Mouse (Mus musculus): ENCODE data around the gene Kcnip4.
A peak's percentile ranks its signal among the peaks of the same experiment; 100 is the strongest.

Gene Kcnip4

GRCm38 (mm10) chr5:49244414-49244813, 280.3 kb downstream of the Kcnip4 start:
- no peak for DNase-seq (ENCODE audit: low read depth)

- no peak for DNase-seq (ENCODE audit: low read depth)
Observed at GRCm38 (mm10) chr5:49241708-49242107, 283.0 kb downstream of the Kcnip4 start.

DNA sequence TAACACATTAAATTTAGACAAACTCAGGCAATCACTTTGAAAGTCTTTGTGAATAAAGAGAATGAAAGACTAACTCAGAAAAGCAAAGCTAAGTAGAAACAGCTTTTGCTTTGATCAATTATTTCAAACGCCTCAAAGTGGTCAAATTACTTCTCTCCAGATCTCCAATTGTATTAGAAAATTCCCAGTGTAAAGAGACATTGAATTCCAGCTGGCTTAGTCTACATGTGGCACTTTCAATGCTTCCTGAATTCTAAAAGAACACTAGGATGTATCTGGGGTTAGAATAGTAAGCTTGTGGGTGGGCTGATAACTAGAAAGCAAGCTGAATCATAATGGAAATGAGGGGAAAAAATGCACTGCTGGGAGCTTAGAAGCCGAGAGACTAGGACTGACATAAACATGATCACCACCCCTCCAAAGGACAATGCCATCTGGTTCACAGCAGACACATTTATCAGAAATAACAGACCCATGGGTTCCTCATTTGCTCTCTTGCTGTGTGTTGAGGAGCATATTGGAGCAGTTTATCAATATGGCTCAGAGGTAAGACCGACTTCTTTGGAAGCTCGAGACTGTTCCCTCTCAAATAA, 323.4 kb downstream of the Kcnip4 start:
- DNase-seq (ENCODE audit: low read depth) = no peak

DNA sequence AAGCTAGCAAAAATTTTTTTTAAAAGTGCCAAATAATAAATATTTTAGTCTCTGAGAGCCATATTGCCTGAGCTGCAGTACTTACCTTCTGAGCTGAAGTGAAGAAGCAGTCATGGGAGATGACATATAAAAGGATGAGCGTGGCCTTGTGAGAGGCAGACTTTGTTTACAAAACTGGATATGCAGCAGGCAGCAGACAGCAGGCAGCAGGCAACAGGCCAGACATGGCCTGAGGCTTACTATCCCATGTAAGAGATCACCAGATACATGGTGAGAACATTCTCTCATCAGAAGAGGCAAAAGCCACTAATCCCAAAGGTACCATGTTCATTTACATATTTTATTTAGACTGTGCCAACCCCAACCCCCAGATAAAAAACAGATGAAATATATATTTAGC, 336.5 kb downstream of the Kcnip4 start:
- DNase-seq (ENCODE audit: low read depth) = no peak

- no peak for DNase-seq (ENCODE audit: low read depth)
Observed at GRCm38 (mm10) chr5:49150116-49150811, 374.4 kb downstream of the Kcnip4 start.

DNA sequence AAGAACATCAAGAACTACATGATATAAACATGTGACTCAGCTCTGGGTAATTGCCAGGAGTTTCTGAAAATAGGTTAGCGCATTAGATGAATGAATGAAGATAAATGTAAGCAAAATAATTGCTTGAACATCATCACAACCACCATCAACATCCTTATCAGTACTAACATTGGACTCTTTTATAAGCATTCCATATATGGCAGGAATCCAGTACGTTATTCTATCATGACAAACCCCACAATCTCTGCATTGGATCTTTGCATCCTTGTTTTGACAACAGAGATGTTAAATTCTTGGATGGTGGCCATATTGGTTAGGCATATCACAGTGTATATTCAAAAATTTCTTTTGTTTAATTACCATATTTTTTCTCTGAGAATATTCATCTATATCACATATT, 375.0 kb downstream of the Kcnip4 start:
- no peak for DNase-seq (ENCODE audit: low read depth)

DNA sequence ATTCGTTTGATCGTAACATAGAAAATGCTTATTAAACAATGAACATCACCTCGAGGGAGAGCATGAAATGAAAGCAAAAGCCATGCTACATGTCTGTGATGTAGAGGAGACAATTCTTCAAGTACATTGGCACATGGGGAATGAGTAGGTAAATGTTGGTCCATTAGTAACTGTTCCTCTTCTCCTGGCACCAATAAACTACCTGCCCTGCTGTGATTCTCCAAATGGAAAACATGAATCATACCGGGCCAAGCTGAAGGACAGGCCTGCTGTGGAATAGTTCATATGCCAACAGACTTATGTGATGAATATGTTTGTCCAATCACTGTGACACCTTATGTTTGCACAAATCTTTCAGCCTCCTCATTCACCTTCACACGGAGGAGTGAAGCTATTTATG, 429.3 kb downstream of the Kcnip4 start:
- DNase-seq (ENCODE audit: low read depth) = no peak

GRCm38 (mm10) chr5:49094945-49095344, 429.8 kb downstream of the Kcnip4 start:
- no peak for DNase-seq (ENCODE audit: low read depth)

GRCm38 (mm10) chr5:49094306-49094705, 430.4 kb downstream of the Kcnip4 start:
- DNase-seq (ENCODE audit: low read depth) = no peak

- DNase-seq (ENCODE audit: low read depth) = peak; percentile 21
Observed at GRCm38 (mm10) chr5:49090122-49090680, 434.5 kb downstream of the Kcnip4 start.

DNA sequence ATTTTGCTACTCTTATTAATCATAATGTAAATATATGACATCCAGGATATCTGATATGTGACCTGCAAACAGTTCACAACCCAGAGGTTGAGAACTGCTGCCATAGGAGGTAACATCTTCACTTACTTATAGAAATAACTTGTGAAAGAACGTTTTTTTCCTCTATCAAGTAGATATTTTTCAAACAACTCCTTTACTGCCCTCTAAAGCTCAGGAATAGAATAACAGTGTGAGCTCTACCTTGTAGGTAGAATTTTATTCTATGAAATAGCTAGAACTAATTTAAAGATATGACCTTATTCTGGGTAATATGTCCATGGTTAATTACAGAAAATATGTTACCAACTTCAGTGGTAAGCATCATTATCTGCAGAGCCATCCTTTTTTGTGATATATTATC, 459.1 kb downstream of the Kcnip4 start:
- no peak for DNase-seq (ENCODE audit: low read depth)

- no peak for DNase-seq (ENCODE audit: low read depth)
Observed at GRCm38 (mm10) chr5:49058926-49059325, 465.8 kb downstream of the Kcnip4 start.

DNA sequence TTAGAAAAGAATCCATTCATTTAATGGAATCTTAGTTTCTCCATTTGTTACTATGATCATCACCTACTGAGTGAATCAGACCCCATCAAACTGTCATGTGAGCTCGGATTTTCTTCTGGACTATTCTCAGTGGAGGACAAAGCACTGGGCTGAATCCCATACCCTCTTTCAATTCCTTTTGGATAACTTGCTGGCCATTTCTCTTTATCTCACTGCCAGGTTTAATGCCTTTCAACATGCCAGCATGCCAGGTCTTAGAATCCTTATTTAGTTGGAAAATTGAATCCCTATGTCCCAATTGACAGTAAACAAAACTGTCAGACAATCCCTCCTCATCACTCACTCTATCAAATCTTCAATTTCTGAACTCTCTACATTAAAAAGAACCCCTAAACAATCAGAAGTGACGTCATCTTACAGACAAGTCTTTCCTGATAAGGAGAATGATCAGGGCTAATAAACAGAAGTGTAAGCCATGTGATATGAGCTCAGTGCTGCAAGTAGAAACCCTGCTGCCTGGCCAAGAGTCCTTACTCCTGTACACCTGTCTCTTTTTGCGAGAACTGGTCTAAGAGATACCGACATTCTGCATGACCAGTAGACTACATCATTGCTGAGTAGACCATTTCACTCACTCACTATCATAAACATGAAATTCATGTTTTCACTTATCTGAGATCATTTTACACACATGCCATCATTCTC, 466.9 kb downstream of the Kcnip4 start:
- DNase-seq (ENCODE audit: low read depth) = no peak

GRCm38 (mm10) chr5:49047960-49048359, 476.7 kb downstream of the Kcnip4 start:
- DNase-seq (ENCODE audit: low read depth) = no peak

DNA sequence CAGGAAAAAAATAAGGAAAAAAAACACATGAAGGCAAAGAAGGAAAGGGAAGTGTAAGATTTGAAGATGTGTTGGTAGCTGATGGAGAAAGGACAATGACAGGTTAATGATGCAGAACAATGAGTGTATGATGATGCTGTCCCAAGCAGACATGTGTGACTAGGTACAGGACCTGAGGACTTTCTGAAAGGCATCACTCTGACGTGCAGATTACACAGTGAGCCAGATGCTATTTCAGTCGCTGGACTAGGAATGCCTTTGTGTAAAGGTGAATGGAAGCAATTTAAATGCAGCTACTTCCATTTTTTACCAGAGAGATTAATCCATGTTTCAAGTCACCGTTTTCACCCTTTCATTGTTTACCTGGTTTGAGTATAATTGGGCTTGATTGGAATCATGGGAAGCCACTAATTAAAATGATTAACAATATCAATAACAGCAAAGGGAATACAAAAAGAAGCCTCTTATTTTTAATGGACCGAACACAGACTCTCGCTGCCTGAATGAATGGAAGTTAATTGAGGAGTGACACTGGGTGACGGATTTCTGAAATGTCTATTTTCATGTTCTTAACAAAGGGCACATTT, 483.4 kb downstream of the Kcnip4 start:
- no peak for DNase-seq (ENCODE audit: low read depth)

DNA sequence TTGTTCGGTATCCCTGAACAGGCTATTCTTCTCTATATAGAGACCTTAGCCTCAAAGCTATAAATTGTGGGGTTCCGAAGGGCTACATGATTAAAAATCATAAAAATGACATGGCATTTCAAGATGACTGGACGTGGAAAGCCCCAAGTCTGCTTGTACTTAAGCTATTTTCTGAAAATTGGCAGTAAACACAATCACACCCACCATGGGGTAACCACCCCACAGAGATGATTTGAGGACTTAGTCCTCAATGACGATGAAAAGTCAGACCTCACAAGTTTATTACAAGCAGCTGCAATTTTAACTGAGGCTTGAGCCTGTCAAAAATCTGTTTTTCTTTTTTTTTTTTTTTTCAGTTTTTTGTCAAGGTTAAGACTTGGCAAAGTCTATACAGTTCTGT, 527.3 kb downstream of the Kcnip4 start:
- no peak for DNase-seq (ENCODE audit: low read depth)

- DNase-seq (ENCODE audit: low read depth) = no peak
Observed at GRCm38 (mm10) chr5:48989145-48989659, 535.5 kb downstream of the Kcnip4 start.

DNA sequence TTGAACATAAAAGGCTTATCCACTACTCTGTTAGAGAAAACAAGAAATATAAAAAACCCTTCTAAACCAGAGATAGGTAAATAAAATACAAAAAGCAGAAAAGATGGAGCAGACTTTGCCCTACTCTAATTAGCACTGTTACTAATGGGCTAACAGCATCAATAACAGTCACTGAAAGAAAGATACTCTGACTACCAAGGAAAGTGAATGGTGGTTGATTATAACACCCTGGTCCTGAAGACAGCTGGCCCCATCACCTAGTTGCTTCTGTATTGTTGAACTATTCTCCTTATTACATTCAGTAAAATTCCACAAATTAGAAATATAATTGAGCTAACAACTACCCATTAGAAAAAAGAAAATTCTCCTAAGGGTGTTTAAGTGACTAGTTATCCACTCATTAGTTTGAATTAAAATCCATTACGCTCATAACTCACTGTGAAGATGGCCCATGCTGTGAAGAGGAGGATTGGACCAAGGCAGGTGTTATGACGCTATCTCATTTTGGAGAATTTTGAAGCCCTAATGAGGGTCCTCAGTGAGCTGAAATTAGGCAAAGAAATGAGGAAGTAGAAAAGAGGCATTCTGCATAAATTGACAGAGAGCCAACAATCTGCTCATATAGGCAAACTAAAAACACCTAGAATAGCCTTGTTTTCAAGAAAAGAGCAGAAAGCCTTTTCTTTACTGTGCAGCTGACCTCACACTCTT, 582.2 kb downstream of the Kcnip4 start:
- no peak for DNase-seq (ENCODE audit: low read depth)

DNA sequence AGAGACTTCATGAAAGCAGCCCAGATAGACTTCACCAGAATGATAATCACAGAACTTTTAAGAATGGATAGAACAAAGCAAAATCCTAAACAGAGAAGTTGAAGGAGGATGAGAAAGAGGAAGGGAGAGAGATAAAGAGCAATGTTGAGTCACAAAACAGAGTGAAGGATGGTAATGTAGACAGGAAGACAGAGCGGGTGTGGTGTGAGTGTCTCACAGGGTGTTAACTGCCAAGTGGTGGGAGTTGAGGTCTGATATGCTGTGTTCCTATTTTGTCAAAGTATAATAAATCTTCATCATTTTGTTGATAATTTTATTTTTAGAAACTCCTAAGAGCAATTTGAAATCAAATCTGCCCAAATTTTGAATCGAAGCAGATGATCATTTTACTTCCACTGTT, 592.8 kb downstream of the Kcnip4 start:
- no peak for DNase-seq (ENCODE audit: low read depth)

DNA sequence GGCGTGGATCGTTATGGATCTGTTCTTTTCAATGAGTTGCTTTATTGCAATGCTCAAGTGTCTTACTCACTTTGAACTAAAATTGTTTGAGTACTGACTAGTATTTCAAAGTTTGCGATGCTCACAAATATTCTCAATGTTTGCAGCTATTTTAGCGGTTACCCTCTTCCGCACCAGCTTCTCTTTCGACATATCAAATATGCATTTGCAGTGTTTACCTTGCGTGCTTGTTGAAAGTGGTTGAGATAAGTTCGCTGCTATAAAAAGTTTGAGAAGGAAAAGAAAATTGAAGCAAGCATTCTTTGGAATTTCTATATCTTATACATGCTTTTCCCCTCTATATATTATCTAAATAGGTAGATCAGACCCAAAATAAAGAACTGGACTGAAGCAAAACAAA, 634.5 kb downstream of the Kcnip4 start:
- DNase-seq (ENCODE audit: low read depth) = no peak

DNA sequence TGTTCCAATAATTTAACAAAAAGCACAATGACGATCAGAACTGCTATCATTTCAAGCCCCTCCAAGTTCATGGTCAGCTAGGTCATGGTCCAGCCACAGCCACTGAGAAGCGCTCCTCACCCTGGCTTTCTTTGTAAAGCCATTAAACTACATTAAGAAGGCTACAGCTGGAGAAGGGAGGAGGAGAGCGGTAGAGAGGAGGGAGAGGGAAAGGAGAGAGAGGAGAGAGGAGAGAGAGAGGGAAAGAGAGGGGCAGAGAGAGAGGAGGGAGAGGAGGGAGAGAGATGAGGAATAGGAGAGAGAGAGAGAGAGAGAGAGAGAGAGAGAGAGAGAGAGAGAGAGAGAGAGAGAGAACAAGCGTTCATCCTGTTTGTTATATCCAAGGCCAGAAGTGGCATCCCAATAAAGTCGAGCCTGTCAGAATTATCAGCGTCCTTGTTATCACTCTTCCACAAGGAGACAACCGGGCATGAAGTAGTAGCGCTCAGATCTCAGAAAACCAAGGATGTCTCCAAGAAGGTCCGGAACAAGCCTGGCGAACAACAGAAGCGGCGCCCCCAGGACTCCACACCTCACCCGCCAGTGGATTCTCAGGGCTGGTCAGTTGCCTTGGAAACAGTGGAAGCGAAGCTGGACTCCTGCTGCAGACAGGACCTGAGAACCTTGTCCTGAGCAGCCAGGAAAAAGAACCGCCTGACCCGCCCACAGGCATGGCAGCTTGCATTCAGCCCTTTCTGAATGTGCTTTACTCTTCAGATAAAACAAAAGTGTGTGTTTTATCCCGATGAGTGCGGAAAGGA, 635.1 kb downstream of the Kcnip4 start:
- DNase-seq (ENCODE audit: low read depth) = no peak
